Mouse (Mus musculus) lung, postnatal 0 days (tissue): ENCODE measurements at regions not wholly inside any gene's neighbourhood (a gene's known extent, or its start where the extent isn't known, plus 50 kb on each side); places are given as distances from the start of the nearest gene placed in this dataset.

Experiments
- CTCF ChIP-seq: IDR thresholded peaks from 2 replicates; pipeline ENCODE4 v1.5.1; 2016; ENCODE audit warnings: antibody characterized with exemption, mild to moderate bottlenecking
- EP300 ChIP-seq: IDR thresholded peaks from 2 replicates; pipeline ENCODE4 v1.6.1; 2016; ENCODE audit warnings: antibody characterized with exemption, mild to moderate bottlenecking, control low read depth

- TF ChIP-seq CTCF (no peak), EP300 (no peak)
Measured at GRCm38 (mm10) chr7:145094134-145094526, 113.8 kb downstream of the 1810010D01Rik start.
